Mouse (Mus musculus) midbrain, embryonic 10.5 days (tissue): ENCODE data around the gene Tkt. TPM values are rescaled to one million over a fixed set of nuclear protein-coding genes. Genes with fewer than 3 reads are reported as not detected.
"Not testable (repeated sequence)": the region's sequence is repeated elsewhere in the genome, so short reads cannot be mapped to it uniquely, and the experiment has no call there.

Experiments used
- DNase-seq: peaks from one replicate; pipeline ENCODE4 v3.0.0-alpha.2; 2017; ENCODE audit warnings: low spot score
- H3K27ac ChIP-seq: fragments of 300-500 bp; sonication (generic); replicated peaks from 2 replicates; pipeline ENCODE4 v1.5.1; 2016; ENCODE audit warnings: mild to moderate bottlenecking
- H3K27me3 ChIP-seq: fragments of 300-500 bp; sonication (generic); 2 replicates; pipeline ENCODE4 v1.6.1; 2016; ENCODE audit warnings: low read depth, mild to moderate bottlenecking; ENCODE audit not compliant: poor library complexity, severe bottlenecking
- H3K36me3 ChIP-seq: fragments of 300-500 bp; sonication (generic); 2 replicates; pipeline ENCODE4 v1.6.1; 2016; ENCODE audit warnings: mild to moderate bottlenecking, moderate library complexity
- H3K4me1 ChIP-seq: fragments of 300-500 bp; sonication (generic); 2 replicates; pipeline ENCODE4 v1.6.1; 2016
- H3K4me3 ChIP-seq: fragments of 300-500 bp; sonication (generic); 2 replicates; pipeline ENCODE4 v1.5.1; 2016; ENCODE audit warnings: mild to moderate bottlenecking, moderate library complexity
- H3K9me3 ChIP-seq: fragments of 300-500 bp; sonication (generic); replicated peaks from 2 replicates; pipeline ENCODE4 v1.6.1; 2016; ENCODE audit warnings: mild to moderate bottlenecking
- WGBS: fragments of 180-500 bp; shearing (Covaris S2); methylation state at CpG from one replicate; pipeline ENCODE4 v1.1.7; 2016; 5-methylcytosine and 5-hydroxymethylcytosine counted together
- polyA plus RNA-seq: library from polyadenylated mRNA; unstranded; fragments of >200 nt; fragmentation: Nextera tagmentation; extraction: Ambion mirVana; gene quantifications from 2 replicates; pipeline ENCODE4 v1.2.1, GENCODE M21; 2016

Tkt gene
- polyA plus RNA-seq, 1 experiment from 2014 or later = 334 TPM

- no peaks in the 10 kb centered on the region for H3K27me3 ChIP-seq
- no peaks in the 10 kb centered on the region for H3K9me3 ChIP-seq
- H3K4me3 ChIP-seq = no peak overlapping the region
- H3K27ac ChIP-seq = no peak overlapping the region
- no peak for DNase-seq
- 87% methylated on average over 6 of the region's 6 CpGs for WGBS
- 0 out of 2 replicates have a peak, but pooled peaks cover 4% of the 10 kb centered on the region for H3K4me1 ChIP-seq
- peaks cover 5% of the 10 kb centered on the region; the same call in 1 of the 2 replicates for H3K36me3 ChIP-seq
Observed at GRCm38 (mm10) chr14:30533780-30534450, 14.2 kb upstream of the Tkt start.

GRCm38 (mm10) chr14:30541541-30541940, 6.6 kb upstream of the Tkt start:
- Histone ChIP-seq H3K4me1 (0 out of 2 replicates have a peak, but pooled peaks cover 4% of the 10 kb centered on the region), H3K27ac (no peak overlapping the region), H3K4me3 (no peak overlapping the region), H3K9me3 (no peaks in the 10 kb centered on the region), H3K36me3 (no peaks in the 10 kb centered on the region), H3K27me3 (no peaks in the 10 kb centered on the region)
- no peak for DNase-seq
- WGBS = 84% methylated on average over 10 of the region's 10 CpGs

- H3K4me1 ChIP-seq = peaks cover 10% of the 10 kb centered on the region
- not testable (repeated sequence) for DNase-seq, H3K27me3 ChIP-seq, H3K27ac ChIP-seq, H3K36me3 ChIP-seq, H3K9me3 ChIP-seq, H3K4me3 ChIP-seq
- 90% methylated on average over 5 of the region's 5 CpGs for WGBS
Observed at GRCm38 (mm10) chr14:30543331-30543730, 4.8 kb upstream of the Tkt start.

- under 1% methylated on average over 69 of the region's 69 CpGs for WGBS
- peak overlapping the region; percentile 81 for H3K4me3 ChIP-seq
- peak; percentile 95 for DNase-seq
Observed at GRCm38 (mm10) chr14:30548965-30549776, 1.0 kb downstream of the Tkt start.

GRCm38 (mm10) chr14:30549777-30550149, 1.6 kb downstream of the Tkt start:
- H3K27me3 ChIP-seq = no peaks in the 10 kb centered on the region
- peak; percentile 45 for DNase-seq
- H3K27ac ChIP-seq = peak overlapping the region; percentile 97
- H3K4me1 ChIP-seq = peaks cover 41% of the 10 kb centered on the region
- H3K4me3 ChIP-seq = peak overlapping the region; percentile 81
- WGBS = 1% methylated on average over 10 of the region's 10 CpGs
- no peaks in the 10 kb centered on the region for H3K9me3 ChIP-seq
- peaks cover 30% of the 10 kb centered on the region for H3K36me3 ChIP-seq

More at GRCm38 (mm10) chr14:30548965-30549776, 1.0 kb downstream of the Tkt start:
- Histone ChIP-seq H3K4me1 (peaks cover 41% of the 10 kb centered on the region), H3K27ac (peak overlapping the region; percentile 97), H3K9me3 (no peaks in the 10 kb centered on the region), H3K36me3 (peaks cover 24% of the 10 kb centered on the region), H3K27me3 (no peaks in the 10 kb centered on the region)

GRCm38 (mm10) chr14:30550232-30551070, 2.3 kb downstream of the Tkt start:
- peak overlapping the region; percentile 81 for H3K4me3 ChIP-seq
- H3K36me3 ChIP-seq = peaks cover 37% of the 10 kb centered on the region
- DNase-seq = no peak
- peaks cover 41% of the 10 kb centered on the region for H3K4me1 ChIP-seq
- H3K9me3 ChIP-seq = no peaks in the 10 kb centered on the region
- no peaks in the 10 kb centered on the region for H3K27me3 ChIP-seq
- 51% methylated on average over 8 of the region's 8 CpGs for WGBS
- H3K27ac ChIP-seq = peak overlapping the region; percentile 97

- 82% methylated on average over 5 of the region's 5 CpGs for WGBS
- Histone ChIP-seq H3K27me3 (no peaks in the 10 kb centered on the region), H3K9me3 (no peaks in the 10 kb centered on the region), H3K4me1 (peaks cover 41% of the 10 kb centered on the region), H3K4me3 (peak overlapping the region; percentile 81), H3K27ac (no peak overlapping the region), H3K36me3 (peaks cover 48% of the 10 kb centered on the region)
- DNase-seq = no peak
Observed at GRCm38 (mm10) chr14:30551509-30551908, 3.4 kb downstream of the Tkt start.

- H3K4me1 ChIP-seq = peaks cover 41% of the 10 kb centered on the region
- peaks cover 52% of the 10 kb centered on the region for H3K36me3 ChIP-seq
- WGBS = 91% methylated on average over 2 of the region's 2 CpGs
- H3K27me3 ChIP-seq = no peaks in the 10 kb centered on the region
- no peaks in the 10 kb centered on the region for H3K9me3 ChIP-seq
- no peak for DNase-seq
- no peak overlapping the region; the same call in 1 of the 2 replicates for H3K4me3 ChIP-seq
- H3K27ac ChIP-seq = no peak overlapping the region
Observed at GRCm38 (mm10) chr14:30551981-30552380, 3.8 kb downstream of the Tkt start.

GRCm38 (mm10) chr14:30553185-30553584, 5.0 kb downstream of the Tkt start:
- Histone ChIP-seq H3K27me3 (no peaks in the 10 kb centered on the region), H3K36me3 (peaks cover 64% of the 10 kb centered on the region), H3K27ac (no peak overlapping the region), H3K9me3 (no peaks in the 10 kb centered on the region), H3K4me1 (peaks cover 36% of the 10 kb centered on the region), H3K4me3 (no peak overlapping the region)
- DNase-seq = no peak
- 94% methylated on average over 4 of the region's 4 CpGs for WGBS

- DNase-seq = no peak
- Histone ChIP-seq H3K4me1 (peaks cover under 1% of the 10 kb centered on the region), H3K36me3 (peaks cover 94% of the 10 kb centered on the region), H3K4me3 (no peak overlapping the region), H3K27ac (no peak overlapping the region), H3K9me3 (no peaks in the 10 kb centered on the region), H3K27me3 (no peaks in the 10 kb centered on the region)
- WGBS = 90% methylated on average over 2 of the region's 2 CpGs
Observed at GRCm38 (mm10) chr14:30556651-30557050, 8.5 kb downstream of the Tkt start.

- no peak overlapping the region for H3K4me3 ChIP-seq
- peaks cover 97% of the 10 kb centered on the region for H3K36me3 ChIP-seq
- WGBS = 85% methylated on average over 9 of the region's 9 CpGs
- H3K4me1 ChIP-seq = no peaks in the 10 kb centered on the region
- H3K27ac ChIP-seq = no peak overlapping the region
- H3K9me3 ChIP-seq = no peaks in the 10 kb centered on the region
- DNase-seq = no peak
- H3K27me3 ChIP-seq = no peaks in the 10 kb centered on the region
Observed at GRCm38 (mm10) chr14:30557730-30558129, 9.6 kb downstream of the Tkt start.

GRCm38 (mm10) chr14:30559321-30559850, 11.2 kb downstream of the Tkt start:
- WGBS = 92% methylated on average over 17 of the region's 17 CpGs
- Histone ChIP-seq H3K27ac (no peak overlapping the region), H3K4me3 (no peak overlapping the region), H3K4me1 (no peaks in the 10 kb centered on the region), H3K27me3 (no peaks in the 10 kb centered on the region), H3K9me3 (no peaks in the 10 kb centered on the region), H3K36me3 (peaks cover 98% of the 10 kb centered on the region)
- no peak for DNase-seq
